Mouse (Mus musculus): ENCODE data around the gene Gm1673. TPM values are rescaled to one million over a fixed set of nuclear protein-coding genes. Genes with fewer than 3 reads are reported as not detected.

The Gm1673 gene
- polyA plus RNA-seq (2021; fragmentation: Nextera tagmentation) = 379 and 384 TPM in 2 replicates
- long read RNA-seq, experiment 1, transcript Gm1673-201 (4 exons, 477 nt) = minor isoform, 63 of 168 reads
- long read RNA-seq, experiment 1, transcript Gm1673-203 (4 exons, 511 nt) = major isoform, 90 of 168 reads
- long read RNA-seq, experiment 1, transcript Gm1673-202 (4 exons, 451 nt) = minor isoform, 5 of 168 reads
- long read RNA-seq, experiment 1, transcript Gm1673-205 (3 exons, 661 nt) = minor isoform, 6 of 168 reads
- long read RNA-seq, experiment 1, partial matches to known transcripts = 1 of 168 reads
- long read RNA-seq, experiment 1, other reads (novel, unspliced or antisense) = 3 of 168 reads
- long read RNA-seq, experiment 2, transcript Gm1673-203 (4 exons, 511 nt) = major isoform, 11 of 22 reads
- long read RNA-seq, experiment 2, partial matches to known transcripts = 1 of 22 reads
- long read RNA-seq, experiment 2, other reads (novel, unspliced or antisense) = 2 of 22 reads

DNA sequence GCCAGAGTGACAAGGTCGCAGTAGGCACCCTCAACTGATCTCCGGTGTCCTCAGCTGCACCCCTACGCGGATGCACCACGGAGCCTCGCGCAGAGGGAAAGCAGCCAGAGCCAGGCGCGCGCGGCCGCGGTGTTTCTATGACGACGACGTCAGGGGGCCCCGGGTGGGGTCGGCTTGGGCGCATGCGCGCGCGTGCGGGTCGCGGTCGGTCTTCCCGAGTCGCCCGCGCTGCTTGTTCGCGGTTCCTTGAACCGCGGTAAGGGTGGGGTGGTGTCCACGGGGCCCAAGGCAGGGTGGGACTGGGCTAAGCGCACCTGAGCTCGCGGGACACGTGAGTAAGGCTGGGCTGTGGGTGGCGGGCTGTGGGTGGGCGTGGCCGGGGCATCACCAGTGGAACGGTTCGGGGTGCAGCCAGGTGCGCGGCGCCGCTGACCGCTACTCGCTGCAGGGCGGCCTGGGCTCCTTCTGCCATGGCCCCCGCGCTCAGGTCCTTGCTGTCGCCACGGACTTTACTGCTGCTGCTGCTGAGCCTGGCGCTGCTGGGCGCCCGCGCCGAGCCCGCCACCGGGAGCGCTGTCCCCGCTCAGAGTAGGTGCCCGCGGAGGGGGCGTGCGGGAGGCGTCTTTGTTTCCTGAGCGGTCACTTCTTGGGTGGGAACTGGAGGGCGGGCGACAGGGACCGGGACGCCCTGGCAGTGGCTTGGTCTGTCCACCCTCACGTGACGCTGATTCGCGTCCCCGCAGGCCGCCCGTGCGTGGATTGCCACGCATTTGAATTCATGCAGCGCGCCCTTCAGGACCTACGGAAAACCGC is at the start of gene Gm1673:
Gene Gm1673, plus strand, starts transcription at position 125 of the 813 bp plus-strand sequence.

DNA sequence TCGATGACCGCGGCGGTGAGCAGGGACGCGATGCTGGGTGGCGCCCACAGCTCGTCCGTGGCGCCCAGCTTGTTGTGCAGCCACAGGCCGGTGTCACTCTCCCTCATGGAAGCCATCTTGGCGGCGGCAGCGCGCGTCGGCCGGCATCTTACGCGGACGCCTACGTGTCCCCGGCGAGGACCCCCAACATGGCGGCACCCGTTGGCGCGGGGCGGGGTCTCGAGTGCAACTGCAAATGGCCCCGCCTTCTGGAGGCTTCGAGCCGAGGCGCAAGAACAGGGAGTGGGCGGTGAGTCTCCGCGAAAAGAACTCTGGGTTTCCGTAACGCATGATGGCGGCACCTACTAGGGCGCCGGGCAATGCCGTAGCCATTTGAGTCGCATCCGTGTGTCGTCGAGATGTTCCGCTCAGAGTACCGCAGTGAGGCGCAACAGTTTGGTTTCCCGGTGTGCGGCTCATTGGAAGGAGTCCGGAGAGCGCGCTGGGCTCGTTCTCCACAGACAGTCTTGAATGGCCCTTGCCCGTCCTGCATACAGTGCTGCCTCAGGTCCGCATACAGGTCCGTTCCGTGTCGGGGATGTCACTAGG is 47.0 kb upstream of the Gm1673 start, which contains the start of gene Nelfa:
Gene Nelfa, minus strand, starts transcription at position 294 of the 588 bp plus-strand sequence.

DNA sequence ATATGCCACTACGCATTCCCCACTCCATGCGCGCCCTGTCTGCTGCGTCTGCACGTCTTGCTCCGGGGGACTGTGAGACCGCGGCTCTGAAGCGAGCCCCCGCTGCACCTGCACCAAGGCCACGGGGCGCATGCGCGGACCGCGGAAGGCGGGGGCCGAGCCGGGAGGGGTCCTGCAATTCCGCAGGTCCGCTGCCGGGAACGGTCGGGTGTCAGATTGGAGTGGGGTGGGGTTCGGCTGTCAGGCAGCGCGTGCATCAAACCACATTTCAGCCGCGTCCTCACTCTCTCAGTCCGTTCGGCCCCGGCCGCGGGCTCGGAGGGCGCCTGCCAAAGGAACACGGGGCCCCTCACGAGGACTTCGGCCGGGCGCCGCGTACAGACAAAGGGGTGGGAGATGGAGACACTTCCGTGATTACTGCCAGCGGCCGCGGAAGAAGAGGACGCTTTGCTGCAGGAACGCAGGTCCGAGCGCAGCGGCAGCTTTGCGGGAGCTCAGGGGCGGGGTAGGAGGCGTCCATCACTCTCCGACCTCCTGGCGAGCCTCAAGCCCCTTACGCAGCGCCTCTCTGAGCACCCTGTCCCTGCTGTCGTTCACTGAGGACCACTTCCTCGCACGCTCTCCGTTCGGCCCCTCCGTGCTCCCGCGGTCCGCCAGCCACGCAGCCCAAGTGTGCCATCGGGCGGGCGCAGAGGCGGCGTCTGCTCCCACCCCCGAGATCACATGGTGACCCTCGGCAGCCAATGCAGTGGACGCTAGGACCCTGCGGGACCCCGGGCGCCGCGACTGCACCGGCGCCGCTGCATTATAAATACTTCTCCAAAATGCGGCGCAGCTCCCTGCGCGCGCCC is 12.8 kb downstream of the Gm1673 start, which contains the start of gene Nat8l:
Gene Nat8l, plus strand, starts transcription at position 142 of the 851 bp plus-strand sequence.

Other genes starting within 250 kb of the Gm1673 start
- gene Letm1, start 200.6 kb upstream of the Gm1673 start, polyA plus RNA-seq (2021; fragmentation: Nextera tagmentation) = 81.5 and 88.7 TPM in 2 replicates
- gene Nsd2, start 162.7 kb upstream of the Gm1673 start, polyA plus RNA-seq (2021; fragmentation: Nextera tagmentation) = 6.6 and 6.9 TPM in 2 replicates
- gene Nelfa, start 47.0 kb upstream of the Gm1673 start, polyA plus RNA-seq (2021; fragmentation: Nextera tagmentation) = 17.5 and 18.6 TPM in 2 replicates
- gene Nat8l, start 12.6 kb downstream of the Gm1673 start, polyA plus RNA-seq (2021; fragmentation: Nextera tagmentation) = 9.5 and 11.0 TPM in 2 replicates
- gene Poln, start 186.0 kb downstream of the Gm1673 start, polyA plus RNA-seq (2021; fragmentation: Nextera tagmentation) = 0.06 and 0.20 TPM in 2 replicates
- gene Haus3, start 186.1 kb downstream of the Gm1673 start, polyA plus RNA-seq (2021; fragmentation: Nextera tagmentation) = 5.8 and 7.0 TPM in 2 replicates
- gene Mxd4, start 204.3 kb downstream of the Gm1673 start, polyA plus RNA-seq (2021; fragmentation: Nextera tagmentation) = 16.1 and 17.4 TPM in 2 replicates

Measured in layer of hippocampus, adult 6 months (tissue).